ENCODE assay signal across 14 mouse cellular contexts in the genomic region with DNA sequence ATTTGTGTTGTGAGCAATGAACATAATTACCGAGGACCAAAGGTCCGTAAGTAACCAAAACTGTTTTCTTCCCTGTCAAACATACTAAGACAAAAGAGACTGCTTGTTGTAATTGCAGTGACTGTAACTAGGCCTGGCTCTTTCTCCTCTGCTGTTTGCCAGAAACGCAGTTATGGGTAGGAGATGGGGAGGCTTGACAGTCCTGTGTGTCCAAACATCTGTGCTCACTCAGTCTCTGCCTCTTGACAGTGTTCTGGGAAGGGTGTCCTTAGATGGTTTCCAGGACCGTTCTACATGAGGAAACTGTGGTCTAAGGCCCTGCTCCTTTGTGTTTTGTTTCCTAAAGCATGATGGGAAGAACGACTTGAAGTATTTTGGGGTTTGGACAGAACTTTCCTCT.
DNase-seq lines count a peak whose midpoint lies in the region; ATAC-seq lines count a peak whose summit lies in the region.
"Had no signal": no experiment of that assay in that cellular context is flagged by ENCODE, and none has a peak within 500 bp of the region (broad histone marks: within the 10 kb centered on the region; RNA-seq: fewer than 3 reads in every experiment).

No protein-coding gene starts in this region.

- H3K9ac ChIP-seq in kidney, embryonic 14.5 days (ENCODE audit: low read depth, low read length): no peak overlapping the region
- H3K9ac ChIP-seq: hindbrain, embryonic 12.5 days; neural tube, embryonic 15.5 days had no signal

- H3K36me3 ChIP-seq in kidney, embryonic 14.5 days (ENCODE audit: control insufficient read depth, insufficient read depth, low read length): peaks cover 4% of the 10 kb centered on the region; the same call in 1 of the 2 replicates
- H3K36me3 ChIP-seq: neural tube, embryonic 15.5 days had no signal

- intact Hi-C loops in heart, postnatal 10 days (cut with DNase I): no loop called here

- WGBS in kidney, embryonic 14.5 days: 77% methylated on average over 5 of the region's 5 CpGs

- no peaks in the 10 kb centered on the region for H3K4me1 ChIP-seq in kidney, embryonic 14.5 days (ENCODE audit: control insufficient read depth, insufficient read depth, low read length)
- H3K4me1 ChIP-seq: hindbrain, embryonic 12.5 days; neural tube, embryonic 15.5 days had no signal

- no peak overlapping the region for H3K4me2 ChIP-seq in kidney, embryonic 14.5 days (replicated peaks; ENCODE audit: low read depth, low read length)
- H3K4me2 ChIP-seq: hindbrain, embryonic 12.5 days; liver, embryonic 11.5 days; neural tube, embryonic 15.5 days had no signal

- no peak overlapping the region for H3K4me3 ChIP-seq in kidney, embryonic 14.5 days (ENCODE audit: low read length)
- H3K4me3 ChIP-seq: hindbrain, embryonic 12.5 days; neural tube, embryonic 15.5 days had no signal

- H3K27ac ChIP-seq in kidney, embryonic 14.5 days (ENCODE audit: low read depth, low read length): no peak overlapping the region
- H3K27ac ChIP-seq: hindbrain, embryonic 12.5 days; neural tube, embryonic 15.5 days had no signal

- no peaks in the 10 kb centered on the region for H3K9me3 ChIP-seq in kidney, embryonic 14.5 days (ENCODE audit: control insufficient read depth, low read length)
- H3K9me3 ChIP-seq: hindbrain, embryonic 12.5 days; neural tube, embryonic 15.5 days had no signal

- peak; percentile 7 for DNase-seq in kidney, adult 9 months
- peak; percentile 51 to 54 for DNase-seq in heart, postnatal 10 days
- peak; percentile 8 to 21 for DNase-seq in kidney, postnatal 4 days
- peak; percentile 6 for DNase-seq in skeletal muscle tissue, adult 2 months (ENCODE audit: low read depth, low spot score)
- no peak for DNase-seq in thymus, postnatal 14 days
- no peak for DNase-seq in adrenal gland, postnatal 36 days
- DNase-seq: adrenal gland, postnatal 10 days; cerebellum, postnatal 10 days; retina, postnatal 1 day; spleen, adult 18-20 months had no signal

- no peak for ATAC-seq in kidney, embryonic 14.5 days (ENCODE audit: low FRiP score, low TSS enrichment)

- H3K27me3 ChIP-seq in kidney, embryonic 14.5 days (ENCODE audit: control insufficient read depth, insufficient read depth, low read length): no peaks in the 10 kb centered on the region
- H3K27me3 ChIP-seq: hindbrain, embryonic 12.5 days; neural tube, embryonic 15.5 days had no signal

Comparison
In these comparisons a context has a peak if more than half of its experiments do, and no peak if none do; other contexts are left out.
1. DNase-seq: peak in kidney, adult 9 months (single experiment), heart, postnatal 10 days (2 of 2), kidney, postnatal 4 days (2 of 2) and skeletal muscle tissue, adult 2 months (single experiment); none in thymus, postnatal 14 days (single experiment) and adrenal gland, postnatal 36 days (0 of 2).